Mouse (Mus musculus): ENCODE results near the gene Cd3e. TPM values are rescaled to one million over a fixed set of nuclear protein-coding genes. Genes with fewer than 3 reads are reported as not detected.

Cd3e gene
- polyA plus RNA-seq, 1 experiment from 2014 or later, result not detected

DNA sequence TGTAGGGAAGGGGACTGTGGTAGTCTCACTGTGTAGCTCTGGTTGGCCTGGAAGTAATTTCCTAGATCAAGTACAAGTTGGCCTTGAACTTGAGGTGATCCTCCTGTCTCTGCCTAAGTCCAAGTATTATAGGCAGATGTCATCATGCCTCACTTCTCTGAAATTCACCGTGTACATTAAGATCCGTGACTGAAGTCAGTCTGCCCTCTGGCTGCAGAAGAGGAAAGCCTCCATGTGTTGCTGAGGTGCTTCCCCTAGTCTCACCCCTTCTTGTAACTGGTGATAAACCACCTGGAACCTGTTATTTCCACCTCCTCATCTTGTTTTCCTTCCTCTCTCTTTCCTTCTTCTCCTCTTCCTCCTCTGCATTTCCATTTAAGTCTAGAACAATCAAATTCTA is 5.5 kb upstream of the Cd3e start:
- Histone ChIP-seq H3K9me3 (replicated peaks) (no peaks in the 10 kb centered on the region), H3K9ac (no peak overlapping the region), H3K36me3 (no peaks in the 10 kb centered on the region), H3K27me3 (0 out of 2 replicates have a peak, but pooled peaks cover 3% of the 10 kb centered on the region), H3K4me1 (replicated peaks) (no peaks in the 10 kb centered on the region), H3K4me2 (no peak overlapping the region), H3K4me3 (replicated peaks) (no peak overlapping the region), H3K27ac (no peak overlapping the region)
- ATAC-seq (ENCODE audit: low read depth) (no peak), DNase-seq (no peak)
- WGBS (ENCODE audit: insufficient replicate concordance), result 29% methylated on average over 2 of the region's 2 CpGs

- Histone ChIP-seq H3K36me3 (no peaks in the 10 kb centered on the region), H3K4me2 (no peak overlapping the region), H3K4me1 (replicated peaks) (no peaks in the 10 kb centered on the region), H3K27me3 (0 out of 2 replicates have a peak, but pooled peaks cover 3% of the 10 kb centered on the region), H3K9ac (no peak overlapping the region), H3K27ac (no peak overlapping the region), H3K9me3 (replicated peaks) (no peaks in the 10 kb centered on the region), H3K4me3 (replicated peaks) (no peak overlapping the region)
- no peak for DNase-seq
- no peak for ATAC-seq (ENCODE audit: low read depth)
- 46% methylated on average over 6 of the region's 6 CpGs for WGBS (ENCODE audit: insufficient replicate concordance)
Observed at GRCm38 (mm10) chr9:45011291-45011690, 1.9 kb upstream of the Cd3e start.

DNA sequence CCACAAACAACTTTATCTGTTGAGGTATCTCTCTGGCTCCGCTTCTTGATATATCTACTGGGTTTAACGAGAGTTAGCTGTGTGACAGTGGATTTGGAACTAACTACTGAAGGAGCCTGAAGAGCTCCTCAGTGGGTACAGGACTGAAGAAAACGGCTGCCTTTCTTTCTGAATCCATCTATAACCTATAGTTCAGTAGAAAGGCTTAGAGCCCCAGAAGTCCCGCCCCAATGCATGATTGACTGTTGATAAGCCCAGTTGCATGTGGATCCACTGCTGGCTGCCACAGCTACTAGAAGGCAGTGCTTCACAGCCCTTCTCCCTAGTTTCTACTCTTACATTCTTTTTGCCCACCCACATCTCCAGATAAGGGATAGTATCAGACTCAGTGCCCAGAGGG is 1.0 kb upstream of the Cd3e start:
- WGBS (ENCODE audit: insufficient replicate concordance), result 38% methylated on average over 4 of the region's 4 CpGs
- H3K4me2 ChIP-seq, result no peak overlapping the region
- H3K4me3 ChIP-seq (replicated peaks), result no peak overlapping the region
- ATAC-seq (ENCODE audit: low read depth), result no peak
- H3K36me3 ChIP-seq, result no peaks in the 10 kb centered on the region
- no peak overlapping the region for H3K27ac ChIP-seq
- no peaks in the 10 kb centered on the region for H3K9me3 ChIP-seq (replicated peaks)
- no peaks in the 10 kb centered on the region for H3K4me1 ChIP-seq (replicated peaks)
- no peak for DNase-seq
- H3K9ac ChIP-seq, result no peak overlapping the region
- H3K27me3 ChIP-seq, result peaks cover 6% of the 10 kb centered on the region; the same call in 1 of the 2 replicates

GRCm38 (mm10) chr9:45008342-45008741 is 1.1 kb downstream of the Cd3e start:
- H3K9ac ChIP-seq, result no peak overlapping the region
- ATAC-seq (ENCODE audit: low read depth) (no peak), DNase-seq (no peak)
- H3K4me2 ChIP-seq, result no peak overlapping the region
- H3K27ac ChIP-seq, result no peak overlapping the region
- H3K36me3 ChIP-seq, result no peaks in the 10 kb centered on the region
- H3K9me3 ChIP-seq (replicated peaks), result no peaks in the 10 kb centered on the region
- H3K27me3 ChIP-seq, result peaks cover 11% of the 10 kb centered on the region
- no peaks in the 10 kb centered on the region for H3K4me1 ChIP-seq (replicated peaks)
- no peak overlapping the region for H3K4me3 ChIP-seq (replicated peaks)
- 70% methylated on average over 4 of the region's 4 CpGs for WGBS (ENCODE audit: insufficient replicate concordance)

- H3K4me3 ChIP-seq (replicated peaks), result no peak overlapping the region
- H3K9me3 ChIP-seq (replicated peaks), result no peaks in the 10 kb centered on the region
- peaks cover 13% of the 10 kb centered on the region for H3K27me3 ChIP-seq
- no peak overlapping the region for H3K27ac ChIP-seq
- no peak overlapping the region for H3K4me2 ChIP-seq
- no peak overlapping the region for H3K9ac ChIP-seq
- no peaks in the 10 kb centered on the region for H3K36me3 ChIP-seq
- ATAC-seq (ENCODE audit: low read depth), result no peak
- no peak for DNase-seq
- H3K4me1 ChIP-seq (replicated peaks), result no peaks in the 10 kb centered on the region
- 63% methylated on average over 12 of the region's 12 CpGs for WGBS (ENCODE audit: insufficient replicate concordance)
Observed at GRCm38 (mm10) chr9:45007404-45007803, 2.0 kb downstream of the Cd3e start.

- no peaks in the 10 kb centered on the region for H3K9me3 ChIP-seq (replicated peaks)
- H3K36me3 ChIP-seq, result no peaks in the 10 kb centered on the region
- H3K27ac ChIP-seq, result no peak overlapping the region
- peaks cover 19% of the 10 kb centered on the region for H3K27me3 ChIP-seq
- H3K4me1 ChIP-seq (replicated peaks), result no peaks in the 10 kb centered on the region
- H3K9ac ChIP-seq, result no peak overlapping the region
- 70% methylated on average over 3 of the region's 3 CpGs for WGBS (ENCODE audit: insufficient replicate concordance)
- H3K4me3 ChIP-seq (replicated peaks), result no peak overlapping the region
- DNase-seq (no peak), ATAC-seq (ENCODE audit: low read depth) (no peak)
- no peak overlapping the region for H3K4me2 ChIP-seq
Observed at GRCm38 (mm10) chr9:45000249-45000648, 9.2 kb downstream of the Cd3e start.

GRCm38 (mm10) chr9:44999776-45000175 is 9.7 kb downstream of the Cd3e start:
- H3K9ac ChIP-seq, result no peak overlapping the region
- DNase-seq (no peak), ATAC-seq (ENCODE audit: low read depth) (no peak)
- no peak overlapping the region for H3K4me3 ChIP-seq (replicated peaks)
- 67% methylated on average over 5 of the region's 5 CpGs for WGBS (ENCODE audit: insufficient replicate concordance)
- no peaks in the 10 kb centered on the region for H3K4me1 ChIP-seq (replicated peaks)
- H3K9me3 ChIP-seq (replicated peaks), result no peaks in the 10 kb centered on the region
- peaks cover 14% of the 10 kb centered on the region for H3K27me3 ChIP-seq
- no peak overlapping the region for H3K4me2 ChIP-seq
- H3K27ac ChIP-seq, result no peak overlapping the region
- H3K36me3 ChIP-seq, result no peaks in the 10 kb centered on the region

- DNase-seq, result no peak
- no peak overlapping the region for H3K4me2 ChIP-seq
- no peaks in the 10 kb centered on the region for H3K4me1 ChIP-seq (replicated peaks)
- H3K27me3 ChIP-seq, result peaks cover 14% of the 10 kb centered on the region
- H3K9me3 ChIP-seq (replicated peaks), result no peaks in the 10 kb centered on the region
- WGBS (ENCODE audit: insufficient replicate concordance), result 53% methylated on average over 6 of the region's 6 CpGs
- H3K4me3 ChIP-seq (replicated peaks), result no peak overlapping the region
- no peaks in the 10 kb centered on the region for H3K36me3 ChIP-seq
- H3K9ac ChIP-seq, result no peak overlapping the region
- H3K27ac ChIP-seq, result no peak overlapping the region
- no peak for ATAC-seq (ENCODE audit: low read depth)
Observed at GRCm38 (mm10) chr9:44999171-44999570, 10.3 kb downstream of the Cd3e start.

- DNase-seq, result no peak
- Histone ChIP-seq H3K4me3 (replicated peaks) (no peak overlapping the region), H3K4me1 (replicated peaks) (no peaks in the 10 kb centered on the region), H3K4me2 (no peak overlapping the region), H3K9ac (no peak overlapping the region), H3K36me3 (no peaks in the 10 kb centered on the region), H3K27ac (no peak overlapping the region), H3K27me3 (peaks cover 14% of the 10 kb centered on the region), H3K9me3 (replicated peaks) (no peaks in the 10 kb centered on the region)
- WGBS (ENCODE audit: insufficient replicate concordance), result 45% methylated on average over 11 of the region's 11 CpGs
- ATAC-seq (ENCODE audit: low read depth), result no peak
Observed at GRCm38 (mm10) chr9:44998138-44998537, 11.3 kb downstream of the Cd3e start.

DNA sequence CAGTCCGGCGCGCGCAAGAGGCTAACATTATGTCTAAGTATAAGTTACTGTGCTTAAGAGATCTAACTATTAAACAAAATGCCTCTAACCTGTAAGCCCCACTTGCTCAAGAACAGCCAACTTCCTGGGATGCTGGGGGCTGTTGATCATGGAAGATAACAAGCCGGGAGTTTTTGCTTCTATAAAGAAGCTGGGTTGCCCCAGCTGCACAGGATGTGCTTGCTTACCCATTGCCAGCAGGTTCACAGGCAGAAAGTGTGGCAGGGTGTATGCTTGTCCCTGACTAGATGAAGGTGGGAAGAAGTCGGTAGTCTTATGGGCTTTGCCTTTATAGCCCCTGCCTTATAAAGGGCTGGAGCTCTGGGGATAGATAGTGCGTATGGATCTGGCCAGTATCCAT is 12.8 kb downstream of the Cd3e start:
- no peaks in the 10 kb centered on the region for H3K9me3 ChIP-seq (replicated peaks)
- no peak overlapping the region for H3K4me2 ChIP-seq
- no peaks in the 10 kb centered on the region for H3K4me1 ChIP-seq (replicated peaks)
- no peak for ATAC-seq (ENCODE audit: low read depth)
- DNase-seq, result no peak
- no peak overlapping the region for H3K27ac ChIP-seq
- 77% methylated on average over 7 of the region's 7 CpGs for WGBS (ENCODE audit: insufficient replicate concordance)
- peaks cover 12% of the 10 kb centered on the region for H3K27me3 ChIP-seq
- H3K4me3 ChIP-seq (replicated peaks), result no peak overlapping the region
- H3K9ac ChIP-seq, result no peak overlapping the region
- no peaks in the 10 kb centered on the region for H3K36me3 ChIP-seq

DNA sequence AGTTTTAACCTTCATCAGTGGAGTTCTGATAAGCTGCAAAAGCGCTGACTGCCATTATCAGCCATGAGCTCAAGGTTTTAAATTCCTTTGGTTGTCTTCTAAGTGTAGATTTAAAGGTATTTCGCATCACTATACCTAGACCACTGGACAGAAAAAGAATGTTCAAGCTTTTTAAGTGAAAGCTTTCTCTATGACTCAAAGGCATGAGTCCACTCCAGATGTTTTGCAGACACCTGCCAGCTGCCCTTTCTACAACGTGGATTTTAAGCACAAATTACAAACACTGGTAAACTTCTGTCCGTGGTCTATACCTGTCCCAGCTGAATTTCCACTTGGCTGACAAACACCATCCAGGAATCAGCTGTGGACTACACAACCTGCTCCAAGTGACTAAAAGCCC is 14.5 kb downstream of the Cd3e start:
- Histone ChIP-seq H3K4me2 (no peak overlapping the region), H3K9ac (no peak overlapping the region), H3K27me3 (peaks cover 6% of the 10 kb centered on the region; the same call in 1 of the 2 replicates), H3K9me3 (replicated peaks) (no peaks in the 10 kb centered on the region), H3K27ac (no peak overlapping the region), H3K36me3 (no peaks in the 10 kb centered on the region), H3K4me1 (replicated peaks) (no peaks in the 10 kb centered on the region), H3K4me3 (replicated peaks) (no peak overlapping the region)
- DNase-seq (no peak), ATAC-seq (ENCODE audit: low read depth) (no peak)
- 56% methylated on average over 4 of the region's 4 CpGs for WGBS (ENCODE audit: insufficient replicate concordance)

GRCm38 (mm10) chr9:44993268-44993667 is 16.2 kb downstream of the Cd3e start:
- H3K9ac ChIP-seq, result no peak overlapping the region
- ATAC-seq (ENCODE audit: low read depth) (no peak), DNase-seq (no peak)
- H3K36me3 ChIP-seq, result no peaks in the 10 kb centered on the region
- no peak overlapping the region for H3K4me2 ChIP-seq
- WGBS (ENCODE audit: insufficient replicate concordance), result 76% methylated on average over 2 of the region's 2 CpGs
- H3K9me3 ChIP-seq (replicated peaks), result no peaks in the 10 kb centered on the region
- H3K4me1 ChIP-seq (replicated peaks), result no peaks in the 10 kb centered on the region
- peaks cover 3% of the 10 kb centered on the region; the same call in 1 of the 2 replicates for H3K27me3 ChIP-seq
- H3K4me3 ChIP-seq (replicated peaks), result no peak overlapping the region
- no peak overlapping the region for H3K27ac ChIP-seq

Measured in liver, embryonic 13.5 days (tissue).